ENCODE assay signal across 24 mouse cellular contexts in genomic region chr2:76490198-76490597, GRCm38 (mm10).
DNase-seq lines count a peak whose midpoint lies in the region; ATAC-seq and TF ChIP-seq lines count a peak whose summit lies in the region.
"Had no signal": no experiment of that assay in that cellular context is flagged by ENCODE, and none has a peak within 500 bp of the region (broad histone marks: within the 10 kb centered on the region; RNA-seq: fewer than 3 reads in every experiment).

No protein-coding gene starts in this region.

- no peak overlapping the region for H3K9ac ChIP-seq in midbrain, embryonic 11.5 days (ENCODE audit: low read length)
- no peak overlapping the region for H3K9ac ChIP-seq in midbrain, postnatal 0 days (replicated peaks; ENCODE audit: low read length, poor library complexity, severe bottlenecking)
- H3K9ac ChIP-seq in lung, postnatal 0 days (replicated peaks; ENCODE audit: low read depth): no peak overlapping the region
- H3K9ac ChIP-seq: forebrain, postnatal 0 days; heart, embryonic 12.5 days; heart, embryonic 15.5 days; hindbrain, embryonic 13.5 days had no signal

- peak; percentile 99 for TF ChIP-seq EP300 in lung, postnatal 0 days (IDR thresholded peaks at IDR 0.05)

- DNase-seq in midbrain, embryonic 11.5 days (ENCODE audit: low spot score, missing footprints): peak; percentile 37
- no peak for DNase-seq in midbrain, postnatal 0 days (ENCODE audit: low spot score)
- DNase-seq in lung, postnatal 0 days (ENCODE audit: low spot score): peak; percentile 68
- DNase-seq in lung, postnatal 25 days (ENCODE audit: low spot score): peak; percentile 53
- DNase-seq in left cerebral cortex, adult 2 months (ENCODE audit: extremely low spot score in 1 of 2, low spot score in 2 of 2): no peak
- DNase-seq in spleen, postnatal 4 days (ENCODE audit: low spot score in 2 of 2): no peak
- DNase-seq in gastrocnemius, postnatal 36 days: no peak
- DNase-seq: adrenal gland, adult 8-10 months; adrenal gland, postnatal 25 days; cerebellum, adult 18-20 months; cerebellum, adult 9-10 months; forebrain, postnatal 0 days; gastrocnemius, adult 2 months; gastrocnemius, postnatal 14 days; heart, adult 18-20 months; heart, postnatal 10 days; heart, postnatal 36 days had no signal

- no peak overlapping the region for H3K4me2 ChIP-seq in midbrain, embryonic 11.5 days
- H3K4me2 ChIP-seq in midbrain, postnatal 0 days (ENCODE audit: low read depth, low read length, poor library complexity, severe bottlenecking): no peak overlapping the region
- no peak overlapping the region for H3K4me2 ChIP-seq in lung, postnatal 0 days (replicated peaks; ENCODE audit: low read depth, low read length)
- H3K4me2 ChIP-seq: heart, embryonic 12.5 days; heart, embryonic 15.5 days; hindbrain, embryonic 13.5 days had no signal

- no peaks in the 10 kb centered on the region for H3K4me1 ChIP-seq in midbrain, embryonic 11.5 days (ENCODE audit: control insufficient read depth, insufficient read depth, low read length)
- peaks cover 6% of the 10 kb centered on the region; the same call in 1 of the 2 replicates for H3K4me1 ChIP-seq in midbrain, postnatal 0 days (ENCODE audit: insufficient read depth, low read length)
- H3K4me1 ChIP-seq in lung, postnatal 0 days (ENCODE audit: insufficient read depth, low read depth, low read length): peaks cover 8% of the 10 kb centered on the region; the same call in 1 of the 2 replicates
- H3K4me1 ChIP-seq: heart, embryonic 15.5 days had no signal

- no peak for ATAC-seq in midbrain, embryonic 11.5 days (ENCODE audit: low FRiP score)
- no peak for ATAC-seq in midbrain, postnatal 0 days (ENCODE audit: low FRiP score)
- peak; percentile 89 for ATAC-seq in lung, postnatal 0 days
- no peak for ATAC-seq in erythroid progenitor cell, adult 5-6 weeks (replicated peaks; ENCODE audit: low FRiP score, poor library complexity, severe bottlenecking)
- ATAC-seq: activated CD4-positive, CD25-positive, alpha-beta regulatory T cell, adult 4 months; forebrain, embryonic 14.5 days; forebrain, postnatal 0 days had no signal

- H3K27me3 ChIP-seq in midbrain, embryonic 11.5 days (ENCODE audit: control insufficient read depth, insufficient read depth, low read length): no peaks in the 10 kb centered on the region
- H3K27me3 ChIP-seq in midbrain, postnatal 0 days (ENCODE audit: insufficient read depth, low read length): no peaks in the 10 kb centered on the region
- no peaks in the 10 kb centered on the region for H3K27me3 ChIP-seq in lung, postnatal 0 days (replicated peaks; ENCODE audit: insufficient read depth, low read length)
- H3K27me3 ChIP-seq: heart, embryonic 12.5 days; heart, embryonic 15.5 days; hindbrain, embryonic 13.5 days had no signal

- TF ChIP-seq CTCF in midbrain, postnatal 0 days (IDR thresholded peaks at IDR 0.05): no peak
- TF ChIP-seq CTCF in lung, postnatal 0 days (IDR thresholded peaks at IDR 0.05): no peak
- TF ChIP-seq CTCF in left cerebral cortex, adult 2 months (IDR thresholded peaks at IDR 0.05): no peak

- H3K9me3 ChIP-seq in midbrain, embryonic 11.5 days (ENCODE audit: control insufficient read depth, low read length): no peaks in the 10 kb centered on the region
- H3K9me3 ChIP-seq in midbrain, postnatal 0 days (ENCODE audit: low read length): no peaks in the 10 kb centered on the region
- H3K9me3 ChIP-seq in lung, postnatal 0 days (ENCODE audit: low read length): no peaks in the 10 kb centered on the region
- H3K9me3 ChIP-seq: heart, embryonic 12.5 days; heart, embryonic 15.5 days; hindbrain, embryonic 10.5 days; hindbrain, embryonic 13.5 days had no signal

- no peak overlapping the region for H3K27ac ChIP-seq in midbrain, embryonic 11.5 days (ENCODE audit: low read depth, low read length)
- H3K27ac ChIP-seq in midbrain, postnatal 0 days (ENCODE audit: low read depth, low read length): no peak overlapping the region
- peak overlapping the region; percentile 47; the same call in 1 of the 2 replicates for H3K27ac ChIP-seq in lung, postnatal 0 days (ENCODE audit: low read length)
- no peak overlapping the region for H3K27ac ChIP-seq in left cerebral cortex, adult 2 months
- H3K27ac ChIP-seq: gastrocnemius, adult 2 months; heart, embryonic 15.5 days; hindbrain, embryonic 10.5 days; hindbrain, embryonic 13.5 days had no signal

- no peaks in the 10 kb centered on the region for H3K36me3 ChIP-seq in midbrain, embryonic 11.5 days (ENCODE audit: control insufficient read depth, insufficient read depth, low read length)
- H3K36me3 ChIP-seq in midbrain, postnatal 0 days (ENCODE audit: insufficient read depth, low read length): no peaks in the 10 kb centered on the region
- H3K36me3 ChIP-seq in lung, postnatal 0 days (ENCODE audit: insufficient read depth, low read length): no peaks in the 10 kb centered on the region
- H3K36me3 ChIP-seq: heart, embryonic 12.5 days; heart, embryonic 15.5 days; hindbrain, embryonic 10.5 days; hindbrain, embryonic 13.5 days had no signal

- no peak overlapping the region for H3K4me3 ChIP-seq in midbrain, embryonic 11.5 days (ENCODE audit: low read depth, low read length)
- no peak overlapping the region for H3K4me3 ChIP-seq in midbrain, postnatal 0 days (ENCODE audit: low read depth, low read length)
- H3K4me3 ChIP-seq in lung, postnatal 0 days (ENCODE audit: low read depth, low read length): no peak overlapping the region
- H3K4me3 ChIP-seq in left cerebral cortex, adult 2 months: no peak overlapping the region
- H3K4me3 ChIP-seq: gastrocnemius, adult 2 months; heart, embryonic 12.5 days; heart, embryonic 15.5 days; hindbrain, embryonic 10.5 days; hindbrain, embryonic 13.5 days had no signal

- WGBS in midbrain, embryonic 11.5 days: 94% methylated on average over 8 of the region's 8 CpGs
- 94% methylated on average over 8 of the region's 8 CpGs for WGBS in midbrain, postnatal 0 days
- 62% methylated on average over 8 of the region's 8 CpGs for WGBS in lung, postnatal 0 days

- intact Hi-C loops in left cerebral cortex, adult 2 months (cut with DNase I): no loop called here
- intact Hi-C loops in gastrocnemius, postnatal 36 days (cut with DNase I): no loop called here

Comparison
In these comparisons a context has a peak if more than half of its experiments do, and no peak if none do; other contexts are left out.
1. DNase-seq: peak in midbrain, embryonic 11.5 days (single experiment), lung, postnatal 0 days (single experiment) and lung, postnatal 25 days (single experiment); none in midbrain, postnatal 0 days (single experiment), left cerebral cortex, adult 2 months (0 of 2), spleen, postnatal 4 days (0 of 2) and gastrocnemius, postnatal 36 days (0 of 2).